Mouse (Mus musculus): ENCODE results near the gene Baz1b. TPM values are rescaled to one million over a fixed set of nuclear protein-coding genes. Genes with fewer than 3 reads are reported as not detected.
A peak's percentile ranks its signal among the peaks of the same experiment; 100 is the strongest.

Baz1b gene
- polyA plus RNA-seq, 1 experiment from 2014 or later = 68.1 TPM

- Histone ChIP-seq H3K27ac (replicated peaks) (no peak overlapping the region), H3K4me2 (replicated peaks) (no peak overlapping the region), H3K4me3 (no peak overlapping the region), H3K4me1 (peaks cover 15% of the 10 kb centered on the region), H3K9me3 (no peaks in the 10 kb centered on the region), H3K36me3 (peaks cover 90% of the 10 kb centered on the region), H3K27me3 (no peaks in the 10 kb centered on the region), H3K9ac (replicated peaks) (no peak overlapping the region)
- no peak for ATAC-seq (ENCODE audit: low FRiP score, low read depth)
- 89% methylated on average over 3 of the region's 3 CpGs for WGBS
These were observed 55.5 kb downstream of the Baz1b start for GRCm38 (mm10) chr5:135242608-135243007.

GRCm38 (mm10) chr5:135243166-135243565, 56.1 kb downstream of the Baz1b start:
- Histone ChIP-seq H3K36me3 (peaks cover 84% of the 10 kb centered on the region), H3K9ac (replicated peaks) (no peak overlapping the region), H3K4me3 (no peak overlapping the region), H3K27me3 (no peaks in the 10 kb centered on the region), H3K4me2 (replicated peaks) (no peak overlapping the region), H3K27ac (replicated peaks) (no peak overlapping the region), H3K9me3 (no peaks in the 10 kb centered on the region), H3K4me1 (peaks cover 18% of the 10 kb centered on the region)
- 100% methylated on average over 1 of the region's 1 CpGs for WGBS
- no peak for ATAC-seq (ENCODE audit: low FRiP score, low read depth)

GRCm38 (mm10) chr5:135246531-135246930, 59.5 kb downstream of the Baz1b start:
- H3K4me2 ChIP-seq (replicated peaks) = no peak overlapping the region
- H3K36me3 ChIP-seq = peaks cover 50% of the 10 kb centered on the region

GRCm38 (mm10) chr5:135247337-135247736, 60.3 kb downstream of the Baz1b start:
- H3K27me3 ChIP-seq = peaks cover 20% of the 10 kb centered on the region
- H3K36me3 ChIP-seq = peaks cover 42% of the 10 kb centered on the region
- 75% methylated on average over 9 of the region's 9 CpGs for WGBS
- peaks cover 46% of the 10 kb centered on the region for H3K4me1 ChIP-seq
- H3K9me3 ChIP-seq = no peaks in the 10 kb centered on the region
- H3K4me3 ChIP-seq = no peak overlapping the region
- peak overlapping the region; percentile 94 for H3K4me2 ChIP-seq (replicated peaks)
- H3K9ac ChIP-seq (replicated peaks) = 0 out of 2 replicates have a peak overlapping the region, but pooled peaks have one; percentile 16
- H3K27ac ChIP-seq (replicated peaks) = no peak overlapping the region
- ATAC-seq (ENCODE audit: low FRiP score, low read depth) = no peak

More at GRCm38 (mm10) chr5:135246531-135246930, 59.5 kb downstream of the Baz1b start:
- Histone ChIP-seq H3K9me3 (no peaks in the 10 kb centered on the region), H3K4me1 (peaks cover 46% of the 10 kb centered on the region), H3K4me3 (no peak overlapping the region), H3K9ac (replicated peaks) (no peak overlapping the region), H3K27ac (replicated peaks) (no peak overlapping the region), H3K27me3 (peaks cover 20% of the 10 kb centered on the region)
- no peak for ATAC-seq (ENCODE audit: low FRiP score, low read depth)
- 56% methylated on average over 4 of the region's 4 CpGs for WGBS

GRCm38 (mm10) chr5:135248956-135249676, 62.1 kb downstream of the Baz1b start:
- H3K4me1 ChIP-seq = peaks cover 62% of the 10 kb centered on the region
- H3K9me3 ChIP-seq = no peaks in the 10 kb centered on the region
- peak overlapping the region; percentile 37 for H3K9ac ChIP-seq (replicated peaks)
- no peak for ATAC-seq (ENCODE audit: low FRiP score, low read depth)
- H3K4me2 ChIP-seq (replicated peaks) = peak overlapping the region; percentile 94
- H3K27ac ChIP-seq (replicated peaks) = no peak overlapping the region
- H3K36me3 ChIP-seq = peaks cover 25% of the 10 kb centered on the region
- WGBS = 82% methylated on average over 16 of the region's 16 CpGs
- peak overlapping the region; percentile 63 for H3K4me3 ChIP-seq
- peaks cover 20% of the 10 kb centered on the region for H3K27me3 ChIP-seq

- H3K27ac ChIP-seq (replicated peaks) = peak overlapping the region; percentile 35; the same call in 1 of the 2 replicates
- WGBS = 2% methylated on average over 74 of the region's 92 CpGs
- ATAC-seq (ENCODE audit: low FRiP score, low read depth) = peak; percentile 24
These were observed 63.4 kb downstream of the Baz1b start for GRCm38 (mm10) chr5:135250186-135251078.

GRCm38 (mm10) chr5:135251079-135251454, 64.0 kb downstream of the Baz1b start, which contains the start of gene Fzd9:
TSS of gene Fzd9 (minus strand) at chr5:135251230.
- Histone ChIP-seq H3K4me3 (peak within 1 kb of the TSS; percentile 63), H3K9me3 (peaks cover 1% of the 10 kb centered on the region; the same call in 1 of the 2 replicates), H3K9ac (replicated peaks) (peak within 1 kb of the TSS; percentile 75), H3K27me3 (peaks cover 20% of the 10 kb centered on the region), H3K27ac (replicated peaks) (peak within 1 kb of the TSS; percentile 35; the same call in 1 of the 2 replicates), H3K4me2 (replicated peaks) (peak within 1 kb of the TSS; percentile 94), H3K4me1 (peaks cover 69% of the 10 kb centered on the region), H3K36me3 (peaks cover 5% of the 10 kb centered on the region)
- WGBS = under 1% methylated on average over 51 of the region's 51 CpGs
- ATAC-seq (ENCODE audit: low FRiP score, low read depth) = peak; percentile 59

More at GRCm38 (mm10) chr5:135250186-135251078, 63.4 kb downstream of the Baz1b start:
- peaks cover 69% of the 10 kb centered on the region for H3K4me1 ChIP-seq
- peak overlapping the region; percentile 94 for H3K4me2 ChIP-seq (replicated peaks)
- peak overlapping the region; percentile 63 for H3K4me3 ChIP-seq
- no peaks in the 10 kb centered on the region for H3K9me3 ChIP-seq
- peaks cover 20% of the 10 kb centered on the region for H3K27me3 ChIP-seq
- H3K36me3 ChIP-seq = peaks cover 11% of the 10 kb centered on the region
- peak overlapping the region; percentile 75 for H3K9ac ChIP-seq (replicated peaks)

- Histone ChIP-seq H3K27me3 (peaks cover 13% of the 10 kb centered on the region), H3K36me3 (no peaks in the 10 kb centered on the region), H3K4me1 (peaks cover 52% of the 10 kb centered on the region), H3K9ac (replicated peaks) (no peak overlapping the region), H3K4me2 (replicated peaks) (peak overlapping the region; percentile 28), H3K9me3 (peaks cover 7% of the 10 kb centered on the region; the same call in 1 of the 2 replicates), H3K4me3 (no peak overlapping the region), H3K27ac (replicated peaks) (peak overlapping the region; percentile 93)
- WGBS = 2% methylated on average over 12 of the region's 12 CpGs
- peak; percentile 86 for ATAC-seq (ENCODE audit: low FRiP score, low read depth)
These were observed 66.8 kb downstream of the Baz1b start for GRCm38 (mm10) chr5:135253741-135254401.

- H3K9me3 ChIP-seq = peaks cover 7% of the 10 kb centered on the region; the same call in 1 of the 2 replicates
- H3K4me3 ChIP-seq = no peak overlapping the region
- H3K27ac ChIP-seq (replicated peaks) = no peak overlapping the region
- H3K4me2 ChIP-seq (replicated peaks) = no peak overlapping the region
- no peak overlapping the region for H3K9ac ChIP-seq (replicated peaks)
- H3K27me3 ChIP-seq = 0 out of 2 replicates have a peak, but pooled peaks cover 3% of the 10 kb centered on the region
- peaks cover 45% of the 10 kb centered on the region for H3K4me1 ChIP-seq
- no peaks in the 10 kb centered on the region for H3K36me3 ChIP-seq
- ATAC-seq (ENCODE audit: low FRiP score, low read depth) = no peak
- WGBS = 95% methylated on average over 3 of the region's 3 CpGs
These were observed 69.1 kb downstream of the Baz1b start for GRCm38 (mm10) chr5:135256166-135256565.

GRCm38 (mm10) chr5:135257559-135257958, 70.5 kb downstream of the Baz1b start:
- Histone ChIP-seq H3K9ac (replicated peaks) (no peak overlapping the region), H3K4me1 (peaks cover 41% of the 10 kb centered on the region), H3K4me3 (no peak overlapping the region), H3K27me3 (0 out of 2 replicates have a peak, but pooled peaks cover 3% of the 10 kb centered on the region), H3K36me3 (no peaks in the 10 kb centered on the region), H3K4me2 (replicated peaks) (no peak overlapping the region), H3K27ac (replicated peaks) (peak overlapping the region; percentile 89; the same call in 1 of the 2 replicates), H3K9me3 (peaks cover 7% of the 10 kb centered on the region; the same call in 1 of the 2 replicates)
- 83% methylated on average over 12 of the region's 12 CpGs for WGBS
- ATAC-seq (ENCODE audit: low FRiP score, low read depth) = no peak

All from midbrain, embryonic 12.5 days (tissue).